Mouse (Mus musculus) kidney, adult 2 months (tissue): ENCODE data around the gene Zfp61.

Experiments used
- CTCF ChIP-seq: fragments of 200-500 bp; conservative IDR thresholded peaks from 2 replicates; pipeline ENCODE4 v1.5.1; 2011; ENCODE audit warnings: low read depth, mild to moderate bottlenecking, control low read depth, low read length, moderate library complexity, mixed read lengths; ENCODE audit not compliant: insufficient read depth, insufficient read length
- POLR2A ChIP-seq: fragments of 200-500 bp; IDR thresholded peaks from one replicate; pipeline ENCODE4 v1.6.1; 2011; ENCODE audit warnings: low read depth, low read length, control low read depth

DNA sequence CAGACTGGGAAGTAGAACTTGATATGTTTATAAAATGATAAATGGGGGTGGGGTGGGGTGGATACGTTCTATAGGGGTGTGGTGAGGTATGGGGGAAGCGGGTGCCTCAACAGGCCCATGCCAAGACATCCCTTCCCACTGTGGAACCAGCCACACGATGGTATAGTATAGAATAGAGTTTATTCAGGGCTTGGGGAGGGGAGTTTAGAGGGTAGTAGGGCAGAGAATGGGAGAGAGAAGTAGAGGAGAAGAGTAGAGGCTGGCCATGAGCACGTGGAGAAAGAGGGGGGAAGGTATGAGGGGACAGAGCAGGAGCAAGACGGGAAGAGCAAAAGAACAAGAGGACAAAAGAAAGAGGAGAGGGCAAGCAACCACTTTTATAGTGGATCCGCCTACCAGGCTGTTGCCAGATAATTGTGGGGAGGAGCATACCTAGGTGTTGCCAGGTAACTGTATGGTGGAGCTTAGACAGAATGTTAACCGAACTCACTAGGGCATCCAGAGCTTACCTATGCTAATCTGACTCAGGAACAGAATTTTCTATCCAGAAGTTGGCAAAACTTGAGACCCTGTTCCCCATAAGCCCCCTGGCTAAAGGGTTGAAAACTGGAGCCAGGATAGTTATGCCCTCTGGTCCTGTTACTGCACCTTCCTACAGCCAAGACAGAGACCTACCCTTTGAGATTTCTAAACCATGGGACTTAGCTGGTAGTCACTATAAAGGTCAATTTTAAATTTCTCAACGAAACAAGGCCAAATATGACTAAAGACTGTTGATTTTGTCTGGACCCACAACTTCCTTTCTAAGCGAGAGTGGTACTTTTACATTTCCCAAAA, 47.0 kb downstream of the Zfp61 start:
- TF ChIP-seq CTCF (no peak), POLR2A (no peak)
